Mouse (Mus musculus): ENCODE measurements at regions not wholly inside any gene's neighbourhood (a gene's known extent, or its start where the extent isn't known, plus 50 kb on each side); places are given as distances from the start of the nearest gene placed in this dataset.
A peak's percentile ranks its signal among the peaks of the same experiment; 100 is the strongest.

GRCm38 (mm10) chr4:140355144-140355550, 108.6 kb upstream of the Igsf21 start:
- intact Hi-C loops (cut with DNase I), result loop anchor here (5.0 to 10.0 kb wide), 2 partner anchors 103 to 320 kb away; no protein-coding TSS in a partner anchor
- peak in 1 of 2 experiments; percentile 21 for DNase-seq (ENCODE audit: extremely low spot score in 1 of 2, low spot score in 2 of 2)
- no peak for TF ChIP-seq CTCF (IDR thresholded peaks at IDR 0.05)
- Histone ChIP-seq H3K27ac (peak overlapping the region; percentile 47; the same call in 1 of the 2 replicates), H3K4me3 (no peak overlapping the region)

DNA sequence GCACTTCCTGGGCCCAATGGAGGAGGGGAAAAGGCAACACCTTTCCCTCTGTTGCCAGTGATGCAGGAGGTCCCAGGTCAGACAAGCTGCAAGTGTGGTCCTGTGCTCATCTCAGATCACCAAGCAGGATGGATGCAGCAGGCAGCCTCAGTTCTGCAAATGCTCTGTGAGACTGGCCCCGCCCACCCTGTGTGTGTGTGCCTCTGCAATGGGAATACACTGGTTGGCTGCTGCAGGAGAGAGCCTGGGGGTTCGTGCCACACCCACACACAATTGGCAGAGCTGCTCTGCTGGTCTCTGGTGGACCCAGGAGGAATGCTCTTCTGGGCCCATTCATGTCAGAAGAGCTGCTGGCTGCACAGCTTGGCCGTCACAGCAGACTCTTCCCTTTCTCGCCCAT, 102.2 kb upstream of the Igsf21 start:
- H3K27ac ChIP-seq, result no peak overlapping the region
- no peak for TF ChIP-seq CTCF (IDR thresholded peaks at IDR 0.05)
- no peak for DNase-seq (ENCODE audit: extremely low spot score in 1 of 2, low spot score in 2 of 2)
- no peak overlapping the region for H3K4me3 ChIP-seq
- intact Hi-C loops (cut with DNase I), result no loop called here

DNA sequence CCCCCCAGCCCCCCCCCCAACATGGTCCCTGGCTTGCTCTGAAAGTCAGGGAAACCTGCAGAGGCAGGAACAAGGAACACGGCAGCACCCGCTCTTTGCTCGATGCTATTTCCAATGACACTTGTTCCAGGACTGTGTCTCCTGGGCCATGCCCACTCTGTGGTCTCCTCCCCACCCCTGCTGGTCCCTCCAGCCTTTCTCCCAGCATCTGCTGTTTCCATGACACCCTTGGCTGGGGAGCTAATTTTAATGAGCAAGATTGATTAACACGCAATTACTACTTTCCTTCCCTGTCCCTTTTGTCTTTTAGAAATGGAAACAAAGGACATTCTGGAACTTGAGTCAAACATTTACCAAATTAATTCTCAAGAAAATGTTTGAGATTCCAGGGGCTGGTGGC, 83.6 kb upstream of the Igsf21 start:
- no peak for TF ChIP-seq CTCF (IDR thresholded peaks at IDR 0.05)
- H3K27ac ChIP-seq, result no peak overlapping the region
- no peak for DNase-seq (ENCODE audit: extremely low spot score in 1 of 2, low spot score in 2 of 2)
- no peak overlapping the region for H3K4me3 ChIP-seq
- intact Hi-C loops (cut with DNase I), result no loop called here

DNA sequence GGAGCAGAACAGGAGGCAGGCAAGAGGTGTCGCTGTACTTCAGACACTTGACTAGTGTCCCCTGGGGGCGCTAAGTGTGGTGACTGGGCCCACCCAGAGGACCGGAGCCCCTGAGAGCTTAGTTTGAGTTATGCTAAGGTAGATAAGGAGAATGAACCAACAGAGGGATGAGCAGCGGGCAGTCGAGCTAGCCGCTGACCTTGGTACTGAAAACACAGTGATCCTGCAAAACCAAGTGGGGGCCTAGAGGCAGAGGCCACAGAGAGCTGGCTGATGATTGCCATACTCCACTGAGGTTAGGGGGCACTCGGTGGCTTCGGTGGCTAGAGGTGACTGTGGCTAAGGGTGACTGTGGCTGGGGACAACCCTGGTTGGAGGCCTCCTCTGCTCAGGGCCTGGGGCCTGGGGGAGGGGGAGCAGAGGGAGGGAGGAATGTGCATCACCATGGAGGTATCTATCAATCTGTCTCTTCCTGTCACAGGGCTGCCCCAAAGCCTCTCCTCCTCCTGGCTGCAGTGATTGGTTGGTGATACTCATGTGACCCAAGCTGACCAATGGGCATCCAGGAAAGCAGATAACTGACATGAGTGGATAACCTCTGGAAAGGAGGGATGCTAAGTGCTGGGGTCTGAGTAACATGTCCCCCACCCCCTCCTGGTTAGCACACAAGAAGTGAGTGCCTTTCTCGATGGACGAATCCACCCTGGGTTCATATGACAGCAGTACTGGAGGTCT, 80.3 kb upstream of the Igsf21 start:
- intact Hi-C loops (cut with DNase I), result no loop called here
- no peak for DNase-seq (ENCODE audit: extremely low spot score in 1 of 2, low spot score in 2 of 2)
- no peak for TF ChIP-seq CTCF (IDR thresholded peaks at IDR 0.05)
- Histone ChIP-seq H3K27ac (no peak overlapping the region), H3K4me3 (no peak overlapping the region)

- TF ChIP-seq CTCF (IDR thresholded peaks at IDR 0.05), result no peak
- DNase-seq (ENCODE audit: extremely low spot score in 1 of 2, low spot score in 2 of 2), result no peak
- H3K27ac ChIP-seq, result no peak overlapping the region
- no peak overlapping the region for H3K4me3 ChIP-seq
- intact Hi-C loops (cut with DNase I), result no loop called here
Observed at GRCm38 (mm10) chr4:140325677-140326052, 79.1 kb upstream of the Igsf21 start.

GRCm38 (mm10) chr4:140324971-140325676, 78.5 kb upstream of the Igsf21 start:
- TF ChIP-seq CTCF (IDR thresholded peaks at IDR 0.05), result no peak
- Histone ChIP-seq H3K4me3 (no peak overlapping the region), H3K27ac (no peak overlapping the region)
- no peak for DNase-seq (ENCODE audit: extremely low spot score in 1 of 2, low spot score in 2 of 2)
- intact Hi-C loops (cut with DNase I), result no loop called here

DNA sequence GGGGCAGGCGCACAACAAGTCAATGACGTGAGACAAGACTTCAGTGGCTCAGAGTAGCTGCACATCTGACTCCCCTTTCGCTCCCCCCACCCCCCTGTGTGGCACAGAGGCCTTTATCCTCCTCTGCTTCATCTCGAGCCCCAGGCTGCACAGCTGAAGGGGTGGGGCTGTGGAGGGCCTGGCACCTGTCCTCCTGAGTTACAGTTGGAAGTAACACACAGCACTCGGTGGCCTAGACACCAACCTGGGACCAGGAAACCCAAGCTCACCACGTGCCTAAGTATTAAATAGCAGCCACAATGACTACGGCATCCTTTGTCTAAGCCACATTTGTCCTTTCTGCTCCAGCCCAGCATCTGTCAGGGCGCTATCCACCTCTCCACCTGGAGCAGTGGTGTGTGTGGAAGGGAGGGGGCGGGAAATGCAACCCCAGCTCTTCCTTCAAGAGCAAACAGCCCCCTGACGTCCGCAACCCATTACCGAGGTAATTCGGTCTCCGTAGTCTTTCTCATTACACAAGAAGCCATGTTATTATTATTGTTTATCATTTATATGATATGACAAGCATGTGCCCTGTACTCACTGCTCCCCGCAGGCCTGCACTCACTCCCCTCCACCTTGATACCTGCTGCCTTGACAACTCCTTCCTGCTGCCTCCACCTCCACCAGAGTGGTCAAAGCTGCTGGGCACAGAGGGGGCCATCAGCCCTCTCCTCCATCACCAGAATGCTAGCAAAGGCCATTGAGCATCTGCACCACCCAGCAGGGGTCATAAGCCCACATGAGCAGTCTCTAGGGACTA, 73.7 kb upstream of the Igsf21 start:
- no peak overlapping the region for H3K4me3 ChIP-seq
- no peak for TF ChIP-seq CTCF (IDR thresholded peaks at IDR 0.05)
- no peak overlapping the region for H3K27ac ChIP-seq
- intact Hi-C loops (cut with DNase I), result no loop called here
- no peak for DNase-seq (ENCODE audit: extremely low spot score in 1 of 2, low spot score in 2 of 2)

- DNase-seq (ENCODE audit: extremely low spot score in 1 of 2, low spot score in 2 of 2), result no peak
- Histone ChIP-seq H3K4me3 (no peak overlapping the region), H3K27ac (no peak overlapping the region)
- intact Hi-C loops (cut with DNase I), result no loop called here
- no peak for TF ChIP-seq CTCF (IDR thresholded peaks at IDR 0.05)
Observed at GRCm38 (mm10) chr4:140312635-140313034, 66.1 kb upstream of the Igsf21 start.

DNA sequence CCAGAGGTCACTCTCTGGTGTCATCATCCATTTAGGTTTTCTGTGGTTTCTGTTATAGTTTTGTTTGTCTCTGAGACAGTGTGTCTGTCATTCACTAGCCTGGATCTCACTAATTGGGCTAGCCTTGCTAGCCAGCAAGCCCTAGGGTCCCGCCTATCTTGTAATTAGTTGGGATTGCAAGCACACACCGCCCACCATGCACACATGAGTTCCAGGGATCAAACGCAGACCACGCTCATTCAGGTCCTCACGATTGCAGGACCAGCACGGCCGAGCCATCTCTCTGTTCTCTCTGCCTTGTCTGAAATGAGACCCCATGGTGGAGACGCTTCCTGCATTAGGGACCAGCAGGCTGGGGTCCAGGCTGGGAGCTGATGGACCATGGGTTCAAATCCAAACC, 60.9 kb upstream of the Igsf21 start:
- DNase-seq (ENCODE audit: extremely low spot score in 1 of 2, low spot score in 2 of 2), result no peak
- intact Hi-C loops (cut with DNase I), result no loop called here
- no peak for TF ChIP-seq CTCF (IDR thresholded peaks at IDR 0.05)
- Histone ChIP-seq H3K27ac (no peak overlapping the region), H3K4me3 (no peak overlapping the region)

DNA sequence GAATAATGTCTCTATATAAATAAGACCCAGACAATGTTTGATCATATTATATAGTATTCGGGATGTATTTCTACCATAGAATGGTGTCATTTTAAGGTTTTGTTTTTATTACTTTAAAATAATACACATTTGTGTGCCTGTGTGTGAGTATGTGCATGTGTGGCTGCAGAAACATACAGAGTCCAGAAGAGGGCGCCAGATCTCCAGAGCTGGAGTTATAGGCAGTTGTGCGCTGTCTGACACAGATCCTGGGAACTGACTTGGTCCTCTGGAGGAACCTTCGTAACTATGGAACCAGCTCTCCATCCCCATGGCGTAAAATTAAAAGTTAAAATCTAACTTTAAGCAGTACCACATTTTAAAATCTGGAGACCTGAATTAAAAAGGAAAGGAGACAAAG, 58.4 kb upstream of the Igsf21 start:
- no peak overlapping the region for H3K27ac ChIP-seq
- DNase-seq (ENCODE audit: extremely low spot score in 1 of 2, low spot score in 2 of 2), result no peak
- intact Hi-C loops (cut with DNase I), result no loop called here
- peak; percentile 6; the same call in 1 of the 2 replicates for TF ChIP-seq CTCF (IDR thresholded peaks at IDR 0.05)
- no peak overlapping the region for H3K4me3 ChIP-seq

DNA sequence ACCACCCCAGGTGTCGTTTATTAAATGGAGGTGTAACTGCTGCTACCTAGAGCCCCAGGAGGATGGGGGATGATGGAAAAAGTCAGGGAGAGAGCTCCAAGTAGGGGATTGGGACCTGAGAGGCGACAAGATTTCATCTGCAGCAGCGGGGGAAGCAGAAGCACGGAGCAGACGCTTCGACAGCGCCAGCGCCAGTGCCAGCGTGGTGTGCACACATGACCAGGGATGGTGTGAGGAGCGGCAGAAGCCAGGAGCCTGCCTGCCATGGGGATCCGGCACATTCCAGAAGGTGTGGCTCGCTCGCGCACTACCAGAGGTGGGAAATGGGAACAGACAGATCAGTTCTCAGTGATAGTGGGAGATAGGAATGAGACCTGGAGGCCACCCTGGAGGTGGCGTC, 55.1 kb upstream of the Igsf21 start:
- TF ChIP-seq CTCF (IDR thresholded peaks at IDR 0.05), result no peak
- Histone ChIP-seq H3K4me3 (no peak overlapping the region), H3K27ac (no peak overlapping the region)
- peak; percentile 37 to 39 for DNase-seq (ENCODE audit: extremely low spot score in 1 of 2, low spot score in 2 of 2)
- intact Hi-C loops (cut with DNase I), result no loop called here
